Mouse (Mus musculus) embryo, embryonic 10 days (tissue): ENCODE measurements around the gene Gm40193.
"Not testable (repeated sequence)": the region's sequence is repeated elsewhere in the genome, so short reads cannot be mapped to it uniquely, and the experiment has no call there.

Experiments
- DNase-seq: peaks from one replicate; pipeline ENCODE4 v3.0.0-alpha.2; 2015; ENCODE audit warnings: low spot score

Gm40193 gene

DNA sequence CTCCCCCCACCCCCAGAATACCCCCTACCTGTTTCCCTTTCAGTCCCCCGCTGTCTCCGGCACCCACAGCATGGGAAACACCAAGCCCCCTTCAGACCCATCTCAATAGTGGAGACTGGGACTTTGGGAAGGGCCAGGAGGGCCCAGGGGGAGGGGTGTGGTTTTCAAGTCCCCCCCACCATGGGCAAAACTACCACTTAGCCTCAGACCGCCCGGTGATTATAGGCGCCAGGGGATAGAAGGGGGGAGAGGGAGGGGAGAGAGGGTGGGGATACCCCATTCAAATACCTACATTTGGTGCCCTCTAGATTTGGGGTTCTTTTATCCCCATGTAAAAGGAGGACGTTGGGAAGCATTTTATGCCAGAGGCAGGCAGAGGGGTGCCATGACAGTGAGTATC is at the start of gene Gm40193:
Gene Gm40193 (minus strand): TSS at position 101 of the 400 bp plus-strand sequence.
- no peak for DNase-seq

DNA sequence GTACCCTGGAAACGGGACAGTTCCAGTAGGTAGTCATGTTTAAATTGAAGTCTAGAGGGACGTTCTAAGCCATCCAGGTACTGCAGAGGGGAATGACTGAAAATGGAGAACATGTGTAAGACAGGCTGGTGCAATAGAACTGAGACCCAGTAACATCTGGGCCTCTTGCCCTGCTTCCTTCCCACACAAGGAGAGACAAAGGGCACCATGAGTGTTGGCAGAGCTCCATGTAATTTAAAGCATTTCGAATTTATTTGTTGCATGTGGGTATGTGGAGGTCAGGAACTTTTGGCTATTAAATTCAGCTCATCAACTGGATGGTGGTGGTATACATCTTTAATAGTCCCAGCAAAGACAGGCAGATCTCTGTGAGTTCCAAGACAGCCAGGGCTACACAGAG is 49.5 kb upstream of the Gm40193 start:
- DNase-seq, result no peak

DNA sequence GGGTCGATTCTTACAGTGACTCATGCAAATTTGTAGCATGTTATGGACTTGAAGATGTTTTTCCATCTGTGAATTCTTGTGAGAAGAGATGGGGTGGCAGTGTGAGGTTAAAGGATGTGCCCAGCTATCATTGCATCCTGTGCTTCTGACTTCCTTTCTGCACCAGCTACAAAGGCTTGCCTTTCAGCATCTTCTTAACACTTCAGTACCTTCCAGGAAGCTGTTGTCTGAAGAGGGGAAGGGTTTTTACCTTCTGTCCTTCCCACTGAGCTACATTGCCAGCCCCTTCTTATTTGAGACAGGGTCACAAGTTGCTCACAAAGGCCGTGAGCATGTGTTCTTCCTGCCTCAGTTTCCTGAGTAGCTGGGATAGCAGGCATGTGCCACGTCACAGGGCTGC is 48.2 kb upstream of the Gm40193 start:
- no peak for DNase-seq

DNA sequence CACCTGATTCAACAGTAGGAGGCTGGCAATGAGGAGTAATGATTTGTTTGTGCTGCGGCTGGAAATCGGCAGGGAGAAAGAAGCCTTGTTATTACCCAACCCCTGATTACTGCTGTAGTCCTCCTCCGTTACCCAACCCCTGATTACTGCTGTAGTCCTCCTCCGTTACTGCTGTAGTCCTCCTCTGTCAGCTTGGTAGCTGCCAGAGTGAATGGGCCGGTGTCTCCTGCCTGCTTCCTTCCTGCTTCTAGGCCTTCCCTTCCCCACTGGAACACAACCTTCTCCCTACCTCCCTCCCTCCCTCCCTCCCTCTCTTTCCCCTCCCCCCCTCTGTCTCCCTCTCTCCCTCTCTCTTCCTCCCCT is 47.6 kb upstream of the Gm40193 start:
- no peak for DNase-seq

DNA sequence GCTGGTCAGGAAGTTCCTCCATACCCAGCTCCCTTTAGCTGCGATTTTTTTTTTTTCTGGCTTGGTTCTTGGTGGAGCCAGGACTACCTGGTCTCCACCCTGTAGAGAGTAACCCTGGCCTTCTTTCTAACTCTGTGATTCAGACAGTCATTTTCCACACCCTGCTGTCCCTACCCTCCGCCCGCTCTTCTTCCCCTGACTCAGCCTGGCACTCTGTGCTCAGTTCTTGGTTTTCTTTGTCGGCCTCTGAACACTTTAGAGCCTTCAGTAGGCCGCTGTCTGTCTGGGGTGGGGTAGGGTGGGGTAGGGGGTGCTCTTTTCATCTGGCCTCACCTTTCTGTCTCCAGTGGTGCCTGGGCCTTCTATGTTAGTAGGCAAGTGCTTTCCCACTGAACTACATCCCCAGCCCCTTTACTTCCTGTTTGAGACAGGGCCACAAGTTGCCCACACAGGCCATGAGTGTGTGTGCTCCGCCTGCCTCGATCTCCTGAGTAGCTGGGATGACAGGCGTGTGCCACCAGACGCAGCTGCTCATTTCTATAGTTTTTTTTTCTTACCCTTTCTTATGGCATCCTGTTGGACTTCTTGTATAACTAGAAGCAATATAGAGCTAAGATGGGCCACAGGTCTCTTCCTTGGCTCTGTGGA is 47.1 kb upstream of the Gm40193 start:
- no peak for DNase-seq

DNA sequence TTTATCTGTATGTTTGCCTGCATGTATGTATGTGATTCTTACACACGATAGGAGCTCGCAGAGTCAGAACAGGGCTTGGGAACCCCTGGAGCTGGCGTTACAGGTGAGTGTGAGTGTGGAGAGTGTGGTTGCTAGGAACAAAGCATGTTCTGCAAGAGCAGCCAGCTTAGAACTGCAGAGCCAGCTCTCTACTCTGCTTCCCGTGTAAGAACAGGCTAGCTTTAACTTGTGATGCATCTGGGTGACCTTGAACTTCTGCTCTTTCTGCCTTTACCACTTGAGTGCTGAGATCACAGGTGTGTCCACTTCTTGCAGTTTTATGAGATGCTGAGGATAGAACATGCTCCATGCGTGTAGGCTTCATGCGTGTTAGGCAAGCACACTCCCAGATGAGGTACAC is 46.2 kb upstream of the Gm40193 start:
- no peak for DNase-seq

DNA sequence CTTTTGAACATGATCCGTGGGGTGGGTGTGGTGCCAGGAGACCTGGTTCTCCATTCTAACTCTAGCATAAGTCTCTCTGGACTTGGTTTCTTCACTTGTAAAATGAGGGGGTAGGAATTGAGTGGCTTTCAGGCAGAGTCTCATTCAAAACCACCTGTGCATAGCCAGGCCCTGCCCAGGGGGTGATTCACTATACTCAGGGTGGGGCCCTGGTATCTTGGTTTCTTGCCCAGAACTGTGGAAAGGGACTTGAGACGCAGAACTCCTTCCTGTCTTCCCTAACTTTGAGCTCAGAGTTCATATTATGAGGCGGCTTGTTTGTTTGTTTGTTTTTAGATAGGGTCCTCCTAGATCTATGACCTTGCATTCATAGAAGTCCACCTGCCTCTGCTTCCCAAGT is 44.5 kb upstream of the Gm40193 start:
- DNase-seq, result no peak

DNA sequence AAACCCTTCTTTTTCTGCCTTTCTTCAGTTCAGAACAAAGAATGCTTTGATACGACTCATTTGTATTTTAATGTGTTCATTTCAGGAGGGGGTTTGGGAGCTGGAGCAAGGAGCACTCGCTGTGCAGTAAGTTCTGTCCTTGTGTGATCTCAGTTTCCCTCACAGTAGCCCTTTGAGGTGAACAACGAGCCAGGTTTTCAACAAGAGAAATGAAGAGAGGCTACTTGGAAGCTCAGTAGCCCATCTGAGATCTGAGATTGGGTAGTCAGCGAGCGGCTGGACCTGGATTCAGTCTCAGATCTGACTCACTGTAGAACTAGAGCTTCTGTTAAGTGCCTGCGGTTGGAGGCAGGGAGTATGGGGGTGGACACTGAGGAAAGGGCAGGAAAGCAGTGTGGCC is 41.1 kb upstream of the Gm40193 start:
- DNase-seq, result no peak

DNA sequence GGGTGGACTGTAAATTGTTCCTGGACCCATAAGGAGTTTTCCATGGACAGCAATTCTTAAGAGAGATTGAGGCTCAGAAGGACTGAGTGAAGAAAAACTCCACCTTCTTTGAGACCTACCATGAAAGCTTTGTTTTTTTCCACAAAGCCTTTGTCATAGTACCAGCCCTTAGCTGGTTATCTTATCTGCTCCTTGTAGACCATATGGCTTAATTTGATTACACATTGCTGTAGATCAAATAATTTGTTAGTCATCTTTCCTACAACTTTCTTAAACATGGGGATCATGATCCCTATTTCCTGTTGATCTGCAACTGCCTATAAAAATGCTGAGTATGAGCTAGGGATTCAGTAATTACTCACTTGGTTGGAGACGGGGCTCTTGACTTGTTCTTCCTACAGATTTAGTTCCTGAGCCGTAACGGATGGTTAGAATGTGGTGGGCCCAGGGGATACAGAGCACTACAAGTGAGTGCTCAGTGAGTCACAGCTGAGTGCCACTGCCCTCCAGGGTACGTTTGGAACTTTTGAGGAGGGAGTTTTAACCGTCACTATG is 39.7 kb upstream of the Gm40193 start:
- DNase-seq, result no peak

DNA sequence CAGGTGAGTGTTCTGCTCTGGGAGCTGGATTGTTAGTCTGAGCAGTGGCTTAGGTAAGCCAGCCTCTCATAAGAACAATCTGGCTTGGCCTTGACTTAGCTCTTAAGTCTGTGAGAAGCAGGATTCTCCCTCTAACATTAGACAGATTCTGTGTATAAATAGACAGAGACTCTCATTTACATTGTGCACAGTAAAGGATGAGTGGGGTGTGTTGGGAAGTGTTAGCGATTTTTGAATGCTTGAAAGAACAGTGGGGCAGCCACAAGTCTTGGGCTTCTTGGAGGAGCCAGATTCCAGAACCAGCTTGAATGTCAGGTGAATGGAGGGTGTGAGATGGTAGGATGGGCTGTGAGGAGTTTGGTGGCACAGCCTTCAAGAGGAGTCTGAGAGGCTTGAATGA is 38.9 kb upstream of the Gm40193 start:
- no peak for DNase-seq

DNA sequence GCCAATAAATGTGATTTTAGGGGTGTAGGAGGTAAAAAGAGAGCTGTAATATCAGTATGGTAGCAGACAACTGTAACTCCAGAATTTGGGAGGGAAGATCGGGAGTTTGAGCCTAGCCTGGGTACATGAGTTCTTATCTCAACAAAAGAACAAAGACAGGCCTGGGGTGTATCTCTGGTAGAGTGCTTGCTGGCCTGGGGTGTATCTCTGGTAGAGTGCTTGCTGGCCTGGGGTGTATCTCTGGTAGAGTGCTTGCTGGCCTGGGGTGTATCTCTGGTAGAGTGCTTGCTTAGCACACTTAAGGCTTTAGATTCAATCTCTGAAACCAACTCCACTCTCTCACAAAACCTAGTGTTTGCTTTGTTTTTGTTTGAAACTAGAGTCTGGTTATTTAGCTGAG is 37.9 kb upstream of the Gm40193 start:
- not testable (repeated sequence) for DNase-seq

DNA sequence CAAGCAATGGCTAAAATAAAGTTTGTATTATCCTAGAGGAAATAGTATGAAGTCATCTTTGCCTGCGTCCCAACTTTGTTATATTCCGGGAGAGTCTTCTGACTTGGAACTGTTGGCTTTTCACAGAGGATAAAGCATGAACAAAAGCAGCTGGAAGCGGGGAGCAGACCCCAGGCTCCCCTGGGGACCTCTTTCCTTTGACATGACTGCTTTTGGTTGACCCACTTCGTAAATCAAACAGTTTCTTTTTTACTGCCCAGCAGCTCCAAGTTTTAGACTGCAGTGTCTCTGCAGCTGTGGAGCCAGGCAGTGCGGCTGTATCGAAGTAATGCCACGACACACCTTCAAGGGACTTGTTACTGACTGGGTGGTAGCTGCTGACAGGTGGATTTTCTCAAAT is 33.8 kb upstream of the Gm40193 start:
- no peak for DNase-seq

DNA sequence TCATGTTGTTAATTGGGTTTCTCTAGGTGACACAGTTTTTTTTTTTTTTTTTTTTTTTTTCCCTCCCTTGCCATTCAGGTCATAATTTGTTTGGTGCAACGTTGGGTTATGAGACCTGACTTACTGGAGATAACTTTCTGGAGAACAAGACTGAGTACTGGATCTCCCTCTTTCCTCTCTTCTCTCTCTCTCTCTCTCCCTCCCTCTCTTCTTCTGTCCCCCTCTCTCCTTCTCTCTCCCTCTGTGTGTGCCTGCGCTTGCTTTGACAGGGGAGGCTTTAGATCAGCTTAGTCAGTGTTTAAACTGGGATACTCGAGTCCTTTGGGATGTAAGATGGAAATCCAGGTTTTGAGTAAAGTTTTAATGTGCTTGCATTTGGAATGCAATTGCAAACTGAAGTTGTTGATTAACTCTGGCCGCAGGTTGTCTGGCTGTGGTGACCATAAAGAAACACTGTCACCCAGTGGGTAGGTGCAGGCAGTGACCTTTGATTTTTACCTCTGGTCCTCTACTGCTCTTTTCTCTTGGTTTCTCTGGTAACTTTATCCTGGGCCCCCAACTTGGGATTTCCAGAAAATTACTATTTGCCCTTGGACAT is 31.6 kb upstream of the Gm40193 start:
- no peak for DNase-seq

DNA sequence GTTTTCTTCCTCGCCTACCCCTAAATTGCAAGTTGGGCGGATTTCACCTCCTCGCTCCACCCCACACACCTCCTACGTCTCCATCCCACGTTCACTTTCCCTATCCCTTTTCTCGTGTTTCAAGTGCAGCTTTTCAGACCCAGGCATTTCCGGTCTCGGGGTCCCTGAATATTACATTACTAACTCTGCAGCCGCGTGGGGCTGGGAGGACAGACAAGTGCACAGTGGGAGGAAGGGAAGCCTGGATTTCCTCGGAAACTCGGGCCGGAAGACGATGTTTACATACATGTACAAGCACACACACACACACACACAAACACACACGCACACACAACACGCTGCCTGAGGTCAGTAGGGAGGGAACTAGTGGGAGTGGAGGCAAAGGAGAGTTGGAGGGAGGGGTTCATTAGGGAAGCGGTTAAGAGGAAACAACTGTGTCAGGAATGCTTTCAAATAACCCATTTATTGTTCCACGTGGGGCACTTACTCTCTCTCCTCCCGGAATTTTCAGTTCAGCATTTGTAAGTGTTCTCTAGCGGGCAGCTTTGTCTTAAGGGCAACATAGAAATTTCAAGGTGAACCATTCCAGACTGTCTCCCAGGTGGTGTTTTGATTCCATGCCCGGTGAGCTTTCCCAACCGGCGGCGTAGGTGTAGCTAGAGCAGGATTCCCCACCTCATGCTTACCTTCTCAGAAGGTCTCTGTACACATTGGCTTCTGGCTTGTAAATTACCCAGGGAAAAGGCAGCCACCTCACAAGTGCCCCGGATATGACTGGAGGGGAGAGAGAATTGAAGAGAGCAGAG is 30.9 kb upstream of the Gm40193 start:
- peak; percentile 64 for DNase-seq

DNA sequence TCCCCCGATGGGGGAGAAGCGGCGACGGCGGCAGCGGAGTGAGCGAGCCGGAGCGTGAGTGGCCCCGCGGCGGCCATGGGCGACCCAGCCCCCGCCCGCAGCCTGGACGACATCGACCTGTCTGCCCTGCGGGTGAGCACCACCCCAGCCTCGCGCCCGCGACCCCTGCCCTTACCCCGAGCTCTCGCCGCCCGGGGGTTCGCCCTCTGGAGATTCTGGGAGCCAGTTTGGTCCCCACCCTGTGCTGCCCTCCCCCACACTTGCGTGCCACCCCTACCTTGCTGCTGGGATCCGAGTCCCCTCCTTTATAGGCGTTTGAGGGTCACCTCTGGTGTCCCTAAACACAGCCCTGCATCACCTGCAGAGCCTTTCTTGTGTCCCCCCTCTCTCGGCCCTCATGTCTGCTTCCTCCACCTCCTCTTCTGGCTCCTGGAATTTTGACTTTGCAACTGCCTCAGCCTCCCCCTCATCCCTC is 30.3 kb upstream of the Gm40193 start:
- no peak for DNase-seq

DNA sequence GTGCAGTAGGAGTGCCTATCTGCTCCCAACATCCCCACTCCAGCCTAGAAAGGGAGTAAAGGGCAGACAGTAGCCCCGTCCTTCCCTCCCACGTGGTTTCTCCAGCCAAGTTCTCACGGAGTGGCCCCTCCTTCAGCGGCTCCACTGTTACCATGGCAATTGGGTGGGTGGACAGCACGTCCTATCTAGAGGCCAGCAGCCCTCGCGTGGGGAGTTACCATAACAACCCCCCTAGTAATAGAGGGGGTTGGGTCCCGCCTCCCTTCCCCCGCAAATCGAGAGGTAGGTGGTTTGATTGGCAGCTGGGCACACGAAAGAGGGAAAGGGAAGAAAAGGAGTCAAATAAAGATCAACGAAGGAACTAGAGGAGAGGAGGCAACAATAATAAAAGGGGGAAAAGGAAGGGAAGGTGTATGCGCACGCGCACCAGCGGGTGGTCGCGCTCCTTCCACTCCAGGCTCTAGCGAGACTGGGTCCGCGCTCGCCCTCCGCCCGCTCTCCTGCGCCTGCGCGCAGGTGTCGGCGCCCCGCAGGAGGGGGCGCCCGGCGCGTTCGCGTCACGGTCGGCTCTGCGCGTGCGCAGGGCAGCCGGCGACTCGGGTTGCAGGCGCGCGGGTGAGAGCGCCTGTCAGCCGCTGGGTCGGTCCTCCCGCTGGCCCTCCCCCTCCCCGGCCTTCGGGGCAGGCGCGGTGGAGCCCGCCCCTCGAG is 29.7 kb upstream of the Gm40193 start, which contains the start of gene Mink1:
Gene Mink1 (plus strand): TSS at position 595 of the 708 bp plus-strand sequence.
- DNase-seq, result peak; percentile 89

DNA sequence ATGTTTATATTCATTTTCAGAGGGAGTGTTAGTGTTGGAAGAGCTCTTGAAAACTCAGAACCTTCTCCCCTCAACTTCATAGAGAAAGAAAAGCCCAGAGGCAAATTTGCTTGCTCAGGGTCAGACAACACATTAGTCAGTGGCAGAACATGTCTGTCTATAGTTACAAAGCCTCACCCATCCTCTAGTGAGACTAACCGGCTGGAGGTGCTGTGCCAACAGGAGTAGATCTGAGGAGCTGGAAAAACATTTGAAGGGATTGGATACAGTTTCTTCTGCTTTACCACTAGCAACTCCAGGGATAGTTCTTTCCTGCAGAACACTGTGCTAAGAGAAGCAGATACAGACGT is 29.2 kb upstream of the Gm40193 start:
- no peak for DNase-seq

DNA sequence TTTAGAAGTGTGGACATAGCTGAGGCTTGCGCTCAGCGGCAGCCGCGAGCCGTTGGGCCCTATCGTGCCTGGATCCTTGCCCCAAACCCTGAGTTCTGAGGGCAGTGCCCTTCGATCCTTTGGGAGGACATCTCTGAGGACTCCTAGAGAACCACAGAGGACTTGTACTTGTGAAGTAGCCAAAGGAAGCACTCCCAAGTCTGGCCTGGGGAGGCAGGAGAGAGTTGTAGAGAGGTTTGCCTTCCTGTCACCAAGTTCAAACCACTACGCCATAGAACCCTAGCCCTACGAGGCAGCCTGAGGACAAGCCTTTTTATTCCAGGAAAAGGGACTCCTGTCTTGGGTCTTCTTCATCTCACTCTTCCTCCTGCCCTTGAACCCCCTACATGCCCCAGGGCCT is 24.8 kb upstream of the Gm40193 start:
- DNase-seq, result no peak

DNA sequence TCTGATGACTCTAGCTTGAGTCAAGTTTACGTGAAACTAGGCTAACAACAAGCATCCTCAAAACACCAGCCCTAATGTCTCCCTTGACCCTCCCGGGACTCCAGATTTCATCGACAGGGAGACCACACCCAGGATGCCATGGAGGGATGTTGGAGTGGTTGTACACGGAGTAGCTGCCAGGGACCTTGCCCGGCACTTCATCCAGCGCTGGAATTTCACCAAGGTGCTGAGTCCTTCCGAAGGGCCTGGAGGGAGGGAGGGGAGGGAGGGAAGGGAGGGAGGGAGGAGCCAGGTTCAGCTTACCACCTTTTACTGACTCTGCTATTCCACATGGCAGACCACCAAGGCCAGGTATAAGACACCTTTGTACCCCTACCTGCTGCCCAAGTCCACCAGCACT is 21.2 kb upstream of the Gm40193 start:
- no peak for DNase-seq

DNA sequence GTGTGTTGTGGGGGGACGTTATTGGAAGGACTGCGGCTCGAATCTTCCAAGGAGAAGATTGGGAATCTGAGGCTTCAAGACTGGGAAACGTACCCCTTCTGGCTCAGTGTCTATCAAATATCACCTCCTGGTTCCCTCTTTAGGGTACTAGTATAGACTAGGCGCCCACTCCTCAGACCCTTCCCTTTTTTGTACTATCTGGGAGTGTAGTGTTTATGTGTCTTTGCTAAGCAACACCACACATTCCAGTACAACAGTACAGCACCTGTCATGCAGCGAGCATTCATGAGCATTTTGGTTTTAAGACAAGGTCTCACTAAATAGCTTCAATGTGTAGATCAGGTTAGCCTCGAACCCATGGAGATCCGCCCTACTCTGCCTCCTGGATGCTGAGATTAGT is 18.8 kb upstream of the Gm40193 start:
- DNase-seq, result no peak

DNA sequence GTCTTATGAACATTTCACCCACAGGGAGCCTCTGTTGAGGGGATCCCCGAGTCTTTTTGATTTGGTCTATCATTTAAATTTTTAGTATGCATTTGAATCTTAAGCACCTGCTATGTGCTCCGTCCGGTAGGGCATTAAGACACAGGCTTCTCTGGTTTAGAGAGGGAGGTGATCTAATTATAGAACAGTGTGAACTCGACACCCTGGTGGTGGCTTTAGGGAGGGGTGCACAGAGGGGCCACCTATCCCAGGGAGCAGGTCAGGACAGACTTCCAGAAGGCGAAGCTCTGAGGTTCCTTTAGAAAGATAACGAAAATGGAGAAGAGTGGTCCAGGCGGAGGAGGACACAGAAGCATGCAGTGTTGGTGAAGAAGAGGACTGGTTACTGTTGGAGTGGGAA is 11.8 kb upstream of the Gm40193 start:
- DNase-seq, result no peak

DNA sequence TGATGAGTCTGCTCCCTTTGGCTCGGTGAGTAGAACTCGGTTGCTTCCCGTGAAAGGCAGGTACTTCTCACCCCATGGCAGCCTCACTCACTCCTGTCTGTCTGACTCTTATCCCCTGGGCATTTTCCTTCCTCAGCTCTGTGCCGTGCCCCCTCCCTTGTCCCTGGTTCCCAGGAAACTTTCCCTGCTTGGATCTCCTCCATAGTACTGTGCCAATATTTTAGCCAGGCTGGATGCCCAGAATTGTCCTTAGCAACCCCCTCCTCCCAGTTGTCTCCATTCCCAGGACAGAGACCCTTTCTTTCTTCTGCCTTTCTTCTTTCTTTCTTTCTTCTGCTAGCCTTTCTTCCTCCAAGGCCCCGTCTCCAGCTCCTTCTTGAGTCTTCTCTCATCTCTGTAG is 8.7 kb upstream of the Gm40193 start:
- DNase-seq, result no peak
